In genomic region chr7:51913292-51914050, GRCm38 (mm10) we compare ENCODE assay signal across 9 mouse cellular contexts. TPM values are rescaled to one million over a fixed set of nuclear protein-coding genes. Genes with fewer than 3 reads are reported as not detected.
A peak's percentile ranks its signal among the peaks of the same experiment; 100 is the strongest.
DNase-seq lines count a peak whose midpoint lies in the region; ATAC-seq lines count a peak whose summit lies in the region.
"Had no signal": no experiment of that assay in that cellular context is flagged by ENCODE, and none has a peak within 500 bp of the region (broad histone marks: within the 10 kb centered on the region; RNA-seq: fewer than 3 reads in every experiment).

No protein-coding gene starts in this region.

- ATAC-seq in stomach, embryonic 15.5 days (ENCODE audit: insufficient read depth, low FRiP score, low read depth) = peak; percentile 77
- ATAC-seq: midbrain, embryonic 15.5 days had no signal

- WGBS in embryonic facial prominence, embryonic 10.5 days = 86% methylated on average over 3 of the region's 3 CpGs
- WGBS in stomach, embryonic 15.5 days = 77% methylated on average over 3 of the region's 3 CpGs

- peaks cover 13% of the 10 kb centered on the region for H3K4me1 ChIP-seq in embryonic facial prominence, embryonic 10.5 days
- no peaks in the 10 kb centered on the region for H3K4me1 ChIP-seq in stomach, embryonic 15.5 days
- H3K4me1 ChIP-seq: midbrain, embryonic 15.5 days had no signal

- DNase-seq in lung, postnatal 10 days = peak; percentile 24
- no peak for DNase-seq in lung, adult 18-20 months
- DNase-seq in embryonic facial prominence, embryonic 10.5 days (ENCODE audit: low spot score) = peak; percentile 10
- peak; percentile 43 to 51 for DNase-seq in heart, postnatal 10 days
- no peak for DNase-seq in right cerebral cortex, postnatal 36 days (ENCODE audit: low spot score in 2 of 2)
- DNase-seq in adrenal gland, postnatal 36 days = no peak
- no peak for DNase-seq in adrenal gland, postnatal 25 days

- H3K9me3 ChIP-seq in embryonic facial prominence, embryonic 10.5 days = no peaks in the 10 kb centered on the region
- no peaks in the 10 kb centered on the region for H3K9me3 ChIP-seq in stomach, embryonic 15.5 days
- H3K9me3 ChIP-seq: midbrain, embryonic 15.5 days had no signal

- H3K27ac ChIP-seq in embryonic facial prominence, embryonic 10.5 days (replicated peaks) = peak overlapping the region; percentile 2; the same call in 1 of the 2 replicates
- no peak overlapping the region for H3K27ac ChIP-seq in stomach, embryonic 15.5 days
- H3K27ac ChIP-seq: midbrain, embryonic 15.5 days had no signal

- H3K4me2 ChIP-seq in stomach, embryonic 15.5 days = no peak overlapping the region
- H3K4me2 ChIP-seq: midbrain, embryonic 15.5 days had no signal

- intact Hi-C loops in heart, postnatal 10 days (cut with DNase I) = loop anchor here (2.0 kb wide), 1 partner anchor 51 kb away; the partner anchor contains the start of genes Fancf and Gas2

- H3K4me3 ChIP-seq in embryonic facial prominence, embryonic 10.5 days = no peak overlapping the region
- no peak overlapping the region for H3K4me3 ChIP-seq in stomach, embryonic 15.5 days (replicated peaks)
- H3K4me3 ChIP-seq: midbrain, embryonic 15.5 days had no signal

- no peaks in the 10 kb centered on the region for H3K27me3 ChIP-seq in embryonic facial prominence, embryonic 10.5 days (replicated peaks; ENCODE audit: low read depth, poor library complexity, severe bottlenecking)
- H3K27me3 ChIP-seq in stomach, embryonic 15.5 days (replicated peaks) = no peaks in the 10 kb centered on the region
- H3K27me3 ChIP-seq: midbrain, embryonic 15.5 days had no signal

- H3K9ac ChIP-seq in stomach, embryonic 15.5 days = no peak overlapping the region
- H3K9ac ChIP-seq: midbrain, embryonic 15.5 days had no signal

- H3K36me3 ChIP-seq in embryonic facial prominence, embryonic 10.5 days (replicated peaks) = no peaks in the 10 kb centered on the region
- no peaks in the 10 kb centered on the region for H3K36me3 ChIP-seq in stomach, embryonic 15.5 days
- H3K36me3 ChIP-seq: midbrain, embryonic 15.5 days had no signal

RNA-seq across cellular contexts. Expression of gene Fancf, which starts 51.4 kb away (rescaled TPM):
- polyA plus RNA-seq in embryonic facial prominence, embryonic 10.5 days (2016; fragmentation: Nextera tagmentation; extraction: Ambion mirVana) = 10.0 and 10.1 TPM in 2 replicates
- total RNA-seq in heart, postnatal 10 days (2021) = 1 to 10 TPM; 2.8 to 3.8 TPM
- 10.1 and 10.9 TPM in 2 replicates for polyA plus RNA-seq in stomach, embryonic 15.5 days (2015; fragmentation: Nextera tagmentation; extraction: Ambion mirVana)
- 1 to 10 TPM; 7.7 to 8.2 TPM for total RNA-seq in adrenal gland, postnatal 36 days (2021)
- 11.4 and 12.8 TPM in 2 replicates for total RNA-seq in adrenal gland, postnatal 25 days (2021)

RNA-seq across cellular contexts. Expression of gene Gas2, which starts 51.7 kb away (rescaled TPM):
- polyA plus RNA-seq in embryonic facial prominence, embryonic 10.5 days (2016; fragmentation: Nextera tagmentation; extraction: Ambion mirVana) = 28.2 and 30.1 TPM in 2 replicates
- total RNA-seq in heart, postnatal 10 days (2021) = 10 to 100 TPM; 11.7 to 15.3 TPM
- polyA plus RNA-seq in stomach, embryonic 15.5 days (2015; fragmentation: Nextera tagmentation; extraction: Ambion mirVana) = 13.1 and 15.4 TPM in 2 replicates
- 10 to 100 TPM; 41.4 to 54.1 TPM for total RNA-seq in adrenal gland, postnatal 36 days (2021)
- total RNA-seq in adrenal gland, postnatal 25 days (2021) = 35.9 and 40.1 TPM in 2 replicates

Comparison
In these comparisons a context has a peak if more than half of its experiments do, and no peak if none do; other contexts are left out.
1. DNase-seq: peak in lung, postnatal 10 days (single experiment), embryonic facial prominence, embryonic 10.5 days (single experiment) and heart, postnatal 10 days (2 of 2); none in lung, adult 18-20 months (0 of 2), right cerebral cortex, postnatal 36 days (0 of 2), adrenal gland, postnatal 36 days (0 of 2) and adrenal gland, postnatal 25 days (single experiment).